Mouse (Mus musculus) stomach, embryonic 14.5 days (tissue): ENCODE results near the gene Gm4305. TPM values are rescaled to one million over a fixed set of nuclear protein-coding genes. Genes with fewer than 3 reads are reported as not detected.

Experiments
- polyA plus RNA-seq: library from polyadenylated mRNA; unstranded; fragments of >200 nt; fragmentation: Nextera tagmentation; extraction: Ambion mirVana; gene quantifications from 2 replicates; pipeline ENCODE4 v1.2.1, GENCODE M21; 2014

Gene Gm4305
- polyA plus RNA-seq, 1 experiment from 2014 or later, result not detected

Other genes starting within 250 kb of the Gm4305 start
- gene Gm4301, start 15.4 kb upstream of the Gm4305 start, polyA plus RNA-seq, result not detected in 2 replicates
- not detected in 2 replicates for gene Gm4302, start 10.3 kb upstream of the Gm4305 start, polyA plus RNA-seq
- gene Gm4303, start 5.1 kb upstream of the Gm4305 start, polyA plus RNA-seq, result not detected in 2 replicates
- not detected in 2 replicates for gene Gm4307, start 10.2 kb downstream of the Gm4305 start, polyA plus RNA-seq
- not detected in 2 replicates for gene Gm4312, start 31.5 kb downstream of the Gm4305 start, polyA plus RNA-seq
- 32.7 and 36.3 TPM in 2 replicates for gene Tmtc3, start 136.3 kb downstream of the Gm4305 start, polyA plus RNA-seq
- 5.4 and 7.8 TPM in 2 replicates for gene Cep290, start 136.5 kb downstream of the Gm4305 start, polyA plus RNA-seq
- gene 4930430F08Rik, start 239.3 kb downstream of the Gm4305 start, polyA plus RNA-seq, result 8.8 and 9.5 TPM in 2 replicates
- gene 1700017N19Rik, start 239.4 kb downstream of the Gm4305 start, polyA plus RNA-seq, result not detected in 2 replicates